Mouse (Mus musculus) right cerebral cortex, postnatal 10 days (tissue): ENCODE data around the gene Col4a2.
A peak's percentile ranks its signal among the peaks of the same experiment; 100 is the strongest.
"Not testable (repeated sequence)": the region's sequence is repeated elsewhere in the genome, so short reads cannot be mapped to it uniquely, and the experiment has no call there.

Experiments
- DNase-seq, 2 experiments: peaks; one replicate each; pipeline ENCODE4 v3.0.0; 2021; ENCODE audit warnings: low spot score in 2 of 2

Gene Col4a2

GRCm38 (mm10) chr8:11487229-11487628, 174.6 kb downstream of the Col4a2 start:
- DNase-seq = no peak

GRCm38 (mm10) chr8:11492340-11492739, 179.7 kb downstream of the Col4a2 start:
- not testable (repeated sequence) for DNase-seq

- peak; percentile 94 for DNase-seq
These were observed 184.7 kb downstream of the Col4a2 start, which contains the start of gene Naxd for GRCm38 (mm10) chr8:11497017-11497990. Naxd (plus strand) TSS chr8:11497506.

- DNase-seq = no peak
These were observed 185.7 kb downstream of the Col4a2 start for GRCm38 (mm10) chr8:11498281-11498680.
